Mouse (Mus musculus): Measurements from ENCODE around the gene Acta2.

The Acta2 gene

DNA sequence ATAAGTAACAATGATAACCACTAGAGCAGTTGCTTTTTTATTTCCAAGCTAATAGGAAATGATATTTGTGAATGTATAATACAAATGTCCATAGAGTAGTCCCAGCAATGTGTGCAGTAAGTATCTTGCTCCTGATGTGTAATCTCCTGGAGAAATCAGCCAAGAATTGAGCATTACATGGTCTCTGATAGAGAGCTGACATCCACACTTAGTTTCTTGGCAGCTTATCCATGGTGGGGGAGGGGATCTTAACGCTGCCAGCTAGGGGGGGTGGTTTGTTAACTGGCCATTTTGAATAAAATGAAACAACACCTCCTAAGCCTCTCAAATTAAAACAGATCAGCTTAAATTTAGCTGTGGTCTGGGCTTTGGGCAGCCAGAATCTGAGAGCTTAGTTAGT lies 13.6 kb upstream of the Acta2 start:
- no peak for DNase-seq

DNA sequence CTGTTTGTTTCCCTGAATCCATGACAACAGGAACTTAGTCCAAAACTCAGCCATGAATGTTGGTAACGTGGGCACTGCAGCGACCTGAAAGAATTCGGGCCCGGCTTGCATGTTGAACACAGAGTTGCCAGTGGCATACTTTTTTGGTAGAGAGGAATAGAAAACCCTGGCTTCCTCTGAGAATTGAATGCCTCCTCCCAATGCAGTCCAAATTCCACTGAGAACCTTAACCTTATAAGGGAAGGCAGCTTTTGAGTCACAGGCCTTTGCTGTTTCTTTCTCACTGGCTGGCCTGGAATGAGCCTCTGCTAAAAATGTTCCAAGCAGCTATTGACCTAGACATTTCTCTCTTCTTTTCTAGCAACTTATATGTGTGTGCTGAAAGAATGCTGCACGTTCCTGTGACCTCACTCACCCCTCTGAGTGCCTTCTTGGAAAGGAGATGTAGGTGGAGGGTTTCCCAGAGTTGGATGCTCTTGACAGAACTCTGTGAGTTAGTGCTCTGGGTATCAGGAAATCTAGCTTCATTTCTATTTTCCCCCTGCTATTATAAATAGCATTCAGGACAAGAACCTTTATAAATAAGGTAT lies 10.3 kb upstream of the Acta2 start:
- no peak for DNase-seq

DNA sequence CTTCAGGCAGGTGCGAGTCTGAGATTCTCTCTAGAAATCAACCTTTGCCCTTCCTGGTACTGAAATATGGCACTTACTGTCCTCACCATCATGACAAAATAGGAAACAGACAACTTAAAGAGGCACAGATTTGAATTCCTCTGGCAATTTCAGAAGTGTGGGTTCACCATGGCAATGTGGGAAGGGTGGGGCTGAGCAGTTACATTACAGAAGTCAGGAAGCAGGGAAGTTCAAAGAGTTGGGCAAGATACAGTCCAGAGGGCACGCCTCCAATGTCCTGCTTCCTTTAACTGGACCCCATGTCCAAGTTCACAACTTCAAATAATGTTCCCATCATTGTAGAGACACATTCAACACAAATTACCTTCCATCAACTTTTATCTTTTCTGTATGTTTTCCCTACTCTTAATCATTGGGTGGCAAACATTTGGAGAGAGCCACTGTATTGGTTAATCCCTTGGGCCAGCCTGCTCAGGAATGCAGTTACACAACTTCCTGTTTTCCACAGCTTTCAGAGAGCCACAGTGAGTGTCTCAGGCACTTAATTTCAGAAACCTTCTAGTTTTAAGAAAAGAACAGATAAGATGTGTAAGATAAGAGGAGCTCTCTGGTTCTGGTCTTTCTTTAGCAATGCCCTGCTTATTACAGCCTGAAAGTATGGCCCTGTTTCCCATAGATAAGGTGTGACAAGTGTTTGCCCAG lies 7.0 kb upstream of the Acta2 start:
- DNase-seq = no peak

DNA sequence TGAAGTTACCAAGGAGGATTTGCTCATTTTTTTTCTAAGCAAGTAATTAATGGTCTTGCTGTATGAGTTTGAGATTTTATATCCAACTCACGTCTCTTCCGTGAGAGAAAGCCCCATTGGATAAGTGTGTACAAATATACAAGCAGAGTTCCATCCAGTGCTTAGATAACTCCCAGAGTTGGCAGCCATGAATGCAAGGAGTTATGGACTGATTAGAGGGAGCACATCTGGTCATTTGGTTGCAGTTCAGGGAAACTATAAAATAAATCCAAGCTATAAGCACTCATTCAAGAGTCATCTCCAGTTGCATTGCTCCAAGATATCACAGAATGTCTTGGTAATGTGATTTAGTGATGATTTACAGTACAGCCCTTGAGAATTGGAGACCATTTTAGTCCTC lies 1.5 kb upstream of the Acta2 start:
- DNase-seq = no peak

DNA sequence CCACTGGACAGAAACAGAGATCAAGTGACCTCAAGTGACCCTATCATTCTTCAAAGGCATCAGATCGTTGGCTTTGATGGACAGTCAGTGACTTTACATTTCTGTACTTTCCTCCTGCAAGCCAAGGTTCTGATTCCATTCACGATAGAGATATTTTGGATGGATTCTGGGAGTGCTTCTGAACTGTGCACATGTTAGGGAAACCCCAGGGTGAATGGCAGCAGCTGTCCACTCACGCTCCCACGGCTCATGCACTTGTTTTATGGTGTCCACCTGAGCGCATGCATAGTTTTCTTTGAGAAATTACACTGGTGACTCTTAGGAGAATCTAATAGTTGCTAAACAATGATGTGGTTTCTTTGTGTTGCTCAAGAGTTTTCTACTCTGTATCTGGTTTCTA lies 759 bp upstream of the Acta2 start:
- no peak for DNase-seq

DNA sequence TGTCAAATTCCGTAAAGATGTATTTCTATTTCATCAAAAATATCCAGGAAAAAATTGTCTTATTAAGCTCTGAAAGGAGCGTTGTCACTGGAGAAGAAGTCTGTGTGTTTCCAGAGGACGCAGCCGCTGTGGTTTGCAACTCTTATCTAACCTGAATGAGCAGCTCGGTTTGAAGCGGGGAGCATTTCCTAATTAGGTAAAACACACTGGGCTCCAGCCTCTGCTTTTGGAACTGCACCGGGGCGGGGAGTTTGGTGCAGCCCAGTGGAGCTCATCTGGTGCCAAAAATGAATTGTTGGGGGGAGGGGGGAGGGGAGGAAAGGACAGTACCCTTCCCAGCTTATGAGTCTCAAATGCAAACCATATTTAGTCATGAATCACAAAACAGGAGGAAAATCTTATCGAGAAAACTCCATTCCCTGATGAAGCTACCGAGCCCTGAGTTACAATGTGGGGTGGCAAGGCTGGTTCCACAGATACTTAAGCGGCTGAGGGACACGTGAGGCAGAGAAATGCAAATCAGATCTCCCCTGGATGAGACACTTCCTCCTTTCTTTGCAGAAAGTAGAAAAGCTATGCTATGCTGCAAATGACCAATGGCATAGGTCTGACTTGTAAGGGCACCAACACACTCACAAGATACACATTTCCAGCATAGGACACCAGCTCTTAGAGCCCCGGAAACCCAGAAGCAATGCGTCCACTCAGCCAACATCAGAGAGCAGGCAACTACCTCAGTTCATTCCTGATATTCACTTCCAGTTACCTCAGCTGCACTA lies 1.1 kb downstream of the Acta2 start:
- peak in 1 of 2 experiments; percentile 20 for DNase-seq

DNA sequence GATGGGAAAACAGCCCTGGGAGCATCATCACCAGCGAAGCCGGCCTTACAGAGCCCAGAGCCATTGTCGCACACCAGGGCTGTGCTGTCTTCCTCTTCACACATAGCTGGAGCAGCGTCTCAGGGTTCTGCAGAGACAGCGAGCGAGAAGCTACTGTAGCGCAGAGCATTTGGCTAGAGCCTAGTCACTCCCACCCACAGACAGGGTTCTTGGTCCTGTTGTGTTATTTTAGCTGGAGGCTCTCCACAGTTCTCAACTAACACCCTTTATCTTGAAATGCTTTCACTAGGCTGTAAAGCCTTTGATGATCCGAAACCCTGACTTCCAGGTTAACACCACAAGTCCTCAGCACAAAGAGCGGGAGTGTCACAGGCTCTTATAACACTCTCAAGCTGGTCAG lies 2.9 kb downstream of the Acta2 start:
- DNase-seq = no peak

DNA sequence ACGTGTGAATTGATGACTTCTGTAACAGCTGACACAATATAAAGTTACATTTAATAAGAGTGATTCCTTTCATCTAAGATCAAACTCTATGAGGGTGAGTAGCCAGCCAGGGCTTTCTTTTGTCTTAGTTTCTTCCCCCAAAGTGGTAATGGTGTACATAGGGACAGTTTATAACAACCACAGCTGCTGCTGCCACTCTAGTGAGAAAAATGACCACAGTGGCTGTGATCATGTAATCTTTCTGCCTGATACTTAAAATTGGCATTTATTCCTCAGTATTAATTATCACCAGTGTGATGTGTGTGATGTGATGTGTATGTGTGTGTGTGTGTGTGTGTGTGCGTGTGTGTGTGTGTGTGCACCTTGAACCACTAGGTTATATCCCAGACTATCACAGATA lies 3.5 kb downstream of the Acta2 start:
- no peak for DNase-seq

DNA sequence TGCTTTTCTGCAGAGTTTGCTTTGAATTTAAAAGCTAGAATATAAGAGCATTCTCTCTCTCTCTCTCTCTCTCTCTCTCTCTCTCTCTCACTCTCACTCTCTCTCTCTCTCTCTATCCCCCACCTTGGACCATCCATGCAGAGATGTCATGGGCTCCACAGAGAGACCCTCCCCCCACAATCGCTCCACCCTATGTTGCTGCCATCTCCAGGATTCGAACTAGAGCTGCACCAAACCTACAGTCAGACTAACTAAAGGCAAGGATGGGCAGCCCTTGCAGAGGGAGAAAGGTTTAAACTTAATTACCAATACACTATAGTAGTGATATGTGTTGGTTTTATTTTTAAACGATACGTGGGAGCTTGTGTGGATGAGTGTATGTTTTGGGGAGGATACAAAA lies 4.8 kb downstream of the Acta2 start:
- no peak for DNase-seq

DNA sequence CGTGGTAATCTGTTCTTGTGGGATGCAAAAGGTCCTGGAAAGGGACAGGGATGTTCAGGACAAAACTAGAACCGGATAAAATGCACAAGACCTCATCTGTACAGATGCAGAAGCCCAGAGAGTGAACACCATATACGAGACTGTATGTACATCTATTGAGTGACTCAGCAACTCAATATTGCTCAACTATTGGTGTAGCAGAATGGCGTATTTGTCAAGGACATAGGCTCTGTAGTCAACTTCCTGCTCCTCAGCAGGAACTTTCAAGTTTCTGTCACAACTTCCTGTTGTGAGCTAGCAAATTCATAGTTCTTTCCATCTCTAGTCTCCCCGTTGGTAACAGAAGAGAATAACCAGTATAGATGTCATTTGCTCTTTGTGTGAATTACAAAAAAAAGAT lies 6.8 kb downstream of the Acta2 start:
- DNase-seq = no peak

DNA sequence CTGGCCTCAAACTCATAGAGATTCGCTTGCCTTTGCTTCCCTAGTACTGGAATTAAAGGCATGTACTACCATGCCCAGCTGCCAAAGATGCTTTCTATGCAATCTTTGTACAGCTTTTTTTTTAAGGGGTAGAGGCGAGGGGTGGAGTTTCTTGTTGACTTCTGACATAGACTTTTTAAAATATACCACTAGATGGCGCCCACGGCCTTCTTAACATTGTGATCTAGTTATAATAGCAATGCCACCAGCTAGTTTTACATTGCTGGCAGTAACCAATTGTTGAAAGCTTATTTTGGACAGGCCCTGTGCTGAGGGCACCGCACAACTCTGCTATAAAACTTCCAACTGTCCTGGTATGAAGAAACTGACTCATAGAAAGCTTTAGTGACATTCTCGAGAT lies 11.3 kb downstream of the Acta2 start:
- DNase-seq = peak; percentile 73 to 76

DNA sequence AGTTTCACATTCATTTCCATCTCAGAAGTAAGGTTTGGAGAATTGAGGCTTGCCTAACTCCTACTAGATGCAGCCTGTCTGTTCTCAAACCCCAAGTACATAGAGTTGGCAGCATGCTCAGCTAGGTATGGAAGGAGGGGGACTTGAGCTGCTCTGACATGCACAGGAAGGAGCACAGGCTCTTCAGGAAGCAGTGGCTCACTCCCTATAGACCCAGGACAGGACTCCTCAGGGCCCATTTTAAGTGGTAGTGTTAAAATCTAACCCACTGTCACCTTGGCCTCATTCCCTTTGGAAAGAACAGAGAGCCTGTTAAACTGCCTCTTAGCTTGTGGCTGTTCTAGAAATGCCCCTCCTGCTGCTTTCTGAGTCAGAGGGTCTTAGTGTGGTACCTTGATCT lies 12.5 kb downstream of the Acta2 start:
- DNase-seq = no peak

DNA sequence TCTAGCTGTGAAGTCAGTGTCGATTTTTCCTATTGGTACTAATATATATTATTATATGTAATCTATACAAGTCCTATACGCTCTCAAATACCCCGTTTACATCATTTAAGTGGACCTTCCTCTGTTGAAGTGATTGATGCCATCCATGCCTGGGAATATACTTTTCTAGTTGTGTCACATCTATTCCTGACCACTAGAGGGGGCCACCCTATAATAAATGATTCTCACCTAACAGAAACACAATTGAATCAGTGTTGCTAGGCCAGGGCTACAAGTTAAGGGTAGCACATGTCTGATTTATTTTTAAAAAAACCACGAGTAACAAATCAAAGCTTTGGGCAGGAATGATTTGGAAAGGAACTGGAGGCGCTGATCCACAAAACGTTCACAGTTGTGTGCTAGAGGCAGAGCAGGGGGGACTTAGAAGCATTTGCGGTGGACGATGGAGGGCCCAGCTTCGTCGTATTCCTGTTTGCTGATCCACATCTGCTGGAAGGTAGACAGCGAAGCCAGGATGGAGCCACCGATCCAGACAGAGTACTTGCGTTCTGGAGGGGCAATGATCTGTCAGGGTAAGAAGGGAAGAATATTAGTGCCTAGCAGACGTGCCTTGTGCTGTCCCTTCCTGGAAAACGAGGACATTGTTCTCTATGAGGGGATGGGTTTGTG lies 14.0 kb downstream of the Acta2 start:
- DNase-seq = peak; percentile 37 to 41

DNA sequence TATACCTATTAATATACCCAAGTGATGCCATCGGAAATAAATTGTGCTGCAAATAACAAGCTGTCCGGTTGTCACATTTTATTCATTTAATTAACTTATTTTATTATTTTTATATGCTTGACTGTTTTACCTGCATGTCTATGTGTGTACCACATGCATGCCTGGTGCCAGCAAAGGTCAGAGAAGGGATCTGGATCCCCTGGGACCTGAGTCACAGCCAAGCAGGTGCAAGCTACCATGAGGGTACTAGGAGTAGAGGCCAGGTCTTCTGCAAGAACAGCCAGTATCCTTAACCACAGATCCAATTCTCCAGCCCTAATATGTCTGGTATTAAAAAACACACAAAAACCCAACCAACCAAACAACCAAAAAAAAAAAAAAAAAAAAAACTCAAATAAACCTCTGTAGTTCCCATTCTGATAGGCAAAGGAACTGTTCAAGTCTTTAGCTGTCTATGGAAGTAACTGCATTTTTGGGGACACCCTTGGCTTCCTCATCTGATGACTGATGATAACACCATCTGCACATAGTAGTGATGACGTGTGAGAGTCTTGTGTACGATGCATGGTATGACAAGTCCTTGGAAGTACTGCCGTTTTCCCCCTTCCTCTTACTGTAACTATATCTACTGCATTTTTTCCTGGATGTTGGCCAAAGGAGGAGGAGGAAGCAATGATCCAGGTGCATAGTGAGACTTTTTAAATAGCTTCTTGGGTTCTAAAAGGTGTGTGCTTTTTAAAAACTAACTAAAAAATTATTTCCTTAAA lies 14.9 kb downstream of the Acta2 start:
- no peak for DNase-seq

DNA sequence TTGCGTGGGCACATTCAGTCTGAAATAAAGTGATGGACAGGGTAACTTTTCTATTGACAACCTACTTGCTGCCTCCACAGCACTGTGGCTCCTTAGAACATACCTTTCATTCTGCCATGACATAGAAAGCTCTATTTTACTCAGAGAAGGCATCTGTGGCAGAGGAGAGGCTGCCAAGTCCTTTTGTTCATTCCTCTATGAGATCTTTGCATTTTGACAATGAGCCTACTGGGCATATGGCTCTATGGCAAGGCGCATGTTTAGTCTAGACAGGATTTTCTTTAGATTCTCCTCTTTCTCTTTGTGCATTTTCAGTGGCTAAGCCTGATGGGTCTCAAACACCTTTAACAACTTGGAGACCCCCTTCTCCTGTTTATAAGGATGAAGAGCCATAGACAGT lies 17.6 kb downstream of the Acta2 start:
- DNase-seq = no peak

DNA sequence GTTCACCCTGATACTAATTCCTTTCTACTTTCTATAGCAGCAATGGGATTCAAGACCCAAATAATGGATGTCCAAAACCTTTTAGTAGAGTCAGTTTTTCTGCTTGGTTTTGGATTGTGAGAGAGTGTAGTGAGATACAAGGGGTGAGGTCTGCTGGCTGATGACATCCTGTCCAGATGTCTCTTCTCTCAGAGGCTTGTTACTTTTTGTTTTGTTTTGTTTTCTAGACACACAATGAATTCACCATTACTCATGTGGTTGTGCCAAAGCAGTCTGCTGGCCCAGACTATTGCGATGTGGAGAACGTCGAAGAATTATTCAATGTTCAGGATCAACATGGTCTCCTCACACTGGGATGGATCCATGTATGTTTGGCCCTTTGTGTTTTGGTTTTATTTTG lies 19.3 kb downstream of the Acta2 start:
- no peak for DNase-seq

DNA sequence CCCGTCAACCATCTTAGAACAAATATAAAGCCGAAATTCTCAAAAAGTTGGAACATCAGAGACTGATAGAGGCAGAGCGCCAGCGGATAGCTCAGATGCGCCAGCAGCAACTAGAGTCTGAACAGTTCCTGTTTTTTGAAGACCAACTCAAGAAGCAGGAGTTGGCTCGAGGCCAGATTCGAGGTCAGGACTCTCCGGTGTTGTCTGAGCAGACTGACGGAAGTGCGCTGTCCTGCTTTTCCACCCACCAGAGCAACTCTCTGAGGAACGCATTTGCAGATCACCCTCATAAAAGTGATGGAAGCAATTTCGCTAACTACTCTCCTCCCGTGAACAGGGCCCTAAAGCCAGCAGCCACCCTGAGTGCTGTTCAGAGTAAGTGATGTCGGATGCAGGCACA lies 21.4 kb downstream of the Acta2 start:
- DNase-seq = peak; percentile 78 to 86

DNA sequence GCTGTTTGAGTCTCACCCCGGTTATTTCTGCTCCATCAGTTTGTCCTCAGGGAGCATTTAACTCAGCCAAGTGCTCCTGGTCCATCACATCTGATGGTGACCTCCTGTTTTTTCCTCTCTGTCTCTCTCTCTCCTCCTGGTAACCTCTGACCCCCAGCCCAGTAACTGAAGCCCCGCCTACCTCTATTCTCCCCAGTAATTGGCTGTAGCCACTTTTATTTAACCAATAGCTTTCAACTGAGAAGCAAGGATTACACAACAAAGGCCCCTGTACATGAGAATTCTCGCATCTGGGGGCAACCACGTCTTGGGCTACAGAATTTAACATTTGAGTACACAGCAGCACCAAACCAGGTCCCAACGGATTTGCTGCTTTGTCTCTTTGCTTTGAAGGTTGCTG lies 23.1 kb downstream of the Acta2 start:
- DNase-seq = no peak

DNA sequence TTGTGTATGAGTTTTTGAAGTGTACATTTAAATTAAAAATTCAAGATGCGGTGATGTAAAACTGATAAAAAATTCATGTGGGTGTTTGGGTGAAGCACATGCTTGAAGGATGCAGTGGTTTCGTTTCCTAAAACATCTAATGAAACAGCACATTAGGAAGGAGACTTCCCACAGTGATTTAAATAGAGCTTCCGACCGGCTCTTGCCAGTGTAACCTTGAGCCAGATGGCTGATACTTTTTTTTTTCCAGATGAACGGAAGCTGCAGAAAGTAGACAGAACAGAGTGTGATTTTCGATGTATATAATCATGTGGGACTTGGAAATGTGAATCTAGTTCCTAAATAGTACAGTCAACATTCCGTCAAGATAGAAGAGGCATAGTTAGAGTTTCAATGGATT lies 23.8 kb downstream of the Acta2 start:
- no peak for DNase-seq

DNA sequence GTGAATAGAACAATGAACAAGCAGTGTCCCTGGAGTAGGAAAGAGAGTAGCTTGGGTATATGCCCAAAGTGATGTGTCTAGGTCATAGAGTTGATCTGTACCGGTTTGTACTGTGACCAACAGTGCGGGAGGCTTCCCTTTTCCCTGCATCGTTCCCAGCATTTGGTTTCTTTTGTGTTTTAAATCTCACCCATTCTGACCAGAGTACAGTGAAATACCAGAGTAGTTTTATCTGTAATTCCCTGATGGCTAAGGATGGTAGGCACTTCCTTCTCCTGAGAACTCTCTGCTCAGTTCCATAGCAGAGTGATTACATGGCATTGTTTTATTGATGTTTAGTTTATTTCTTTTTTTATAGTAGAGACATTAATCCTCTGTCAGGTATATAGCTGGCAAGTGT lies 32.6 kb downstream of the Acta2 start:
- no peak for DNase-seq

DNA sequence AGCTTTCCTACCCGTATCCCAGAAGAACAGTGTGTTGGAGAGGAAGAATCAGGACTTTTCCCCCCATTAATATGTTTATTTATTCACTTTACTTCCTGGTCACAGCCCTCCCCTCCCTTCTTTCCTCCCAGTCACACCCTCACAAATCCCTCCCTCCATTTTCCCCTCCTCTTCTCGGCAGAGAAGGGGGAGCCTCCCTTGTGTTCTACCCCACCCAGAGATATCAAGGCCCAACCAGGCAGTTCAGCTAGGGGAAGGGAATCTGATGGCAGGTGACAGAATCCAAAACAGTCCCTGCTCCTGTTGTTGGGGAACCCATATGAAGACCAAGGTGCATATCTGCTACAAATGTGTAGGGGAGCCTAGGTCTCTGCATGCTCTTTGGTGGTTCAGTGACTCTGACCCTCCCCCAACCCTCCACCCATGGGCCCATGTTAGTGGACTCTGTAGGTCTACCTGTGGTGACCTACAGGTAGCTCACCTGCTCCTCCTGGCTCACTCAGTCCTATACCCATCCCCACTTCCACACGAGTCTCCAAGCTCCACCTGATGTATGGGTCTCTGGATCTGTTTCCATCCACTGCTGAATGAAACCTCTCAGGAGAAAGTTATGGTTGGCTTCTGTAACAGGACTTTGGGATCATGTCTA lies 34.5 kb downstream of the Acta2 start:
- no peak for DNase-seq

DNA sequence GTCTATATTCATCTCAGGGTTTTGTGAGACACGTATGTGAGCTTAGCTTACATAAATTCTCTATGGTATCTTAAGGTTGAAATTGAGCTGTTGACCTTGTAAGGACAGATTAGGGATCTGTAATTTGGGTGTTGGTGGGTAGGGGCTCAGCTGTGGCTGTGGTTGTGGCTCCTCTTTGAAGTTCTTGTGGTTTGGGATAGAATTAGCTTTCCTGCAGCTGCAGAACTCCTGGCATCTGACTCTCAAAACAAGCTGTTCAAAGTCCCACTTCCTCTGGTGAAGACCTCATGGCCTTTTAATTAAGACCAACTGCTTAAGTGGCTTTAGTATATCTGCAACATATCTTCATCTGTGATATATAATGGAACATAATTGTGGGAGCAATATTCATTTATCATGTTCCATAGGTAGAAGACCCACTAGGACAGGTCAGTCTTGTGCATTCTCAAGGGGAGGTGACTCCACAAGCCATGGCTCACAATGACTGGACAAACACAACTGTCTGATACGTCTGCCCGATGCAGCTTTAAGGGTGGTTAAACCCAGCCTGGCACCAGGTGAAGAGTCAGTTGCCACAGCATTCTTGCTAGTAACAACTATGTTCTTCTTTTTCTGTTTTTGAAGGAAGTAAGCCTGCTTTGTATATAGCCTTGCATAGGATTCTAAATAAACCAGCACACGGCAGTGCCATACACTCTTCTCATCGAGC lies 36.0 kb downstream of the Acta2 start:
- DNase-seq = no peak

Data from kidney, postnatal 36 days (tissue).